In the genomic region with DNA sequence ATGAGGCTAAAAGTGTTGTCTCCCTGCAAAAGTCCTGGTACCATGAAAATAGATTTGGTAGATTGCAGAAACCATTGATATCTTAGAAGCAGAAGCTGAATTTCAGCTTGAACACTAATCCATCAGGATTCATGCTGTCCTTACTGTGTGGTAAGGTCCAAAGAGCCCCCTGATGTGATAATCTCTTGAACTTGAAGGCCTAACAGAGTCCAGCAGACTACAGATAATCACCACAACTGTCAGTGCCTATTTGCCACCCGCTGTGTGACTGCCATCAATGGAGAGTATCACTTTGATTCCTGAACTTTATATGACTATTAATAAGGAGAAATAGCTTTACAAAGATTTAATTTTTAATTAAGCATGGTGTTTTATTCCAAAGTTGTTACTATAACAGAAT, we compare ENCODE assay signal across 19 mouse cellular contexts.
"Had no signal": no experiment of that assay in that cellular context is flagged by ENCODE, and none has a peak within 500 bp of the region (broad histone marks: within the 10 kb centered on the region; RNA-seq: fewer than 3 reads in every experiment).

No protein-coding gene starts in this region.

- H3K9ac ChIP-seq: liver, embryonic 13.5 days; liver, embryonic 15.5 days; liver, postnatal 0 days; lung, embryonic 15.5 days; midbrain, embryonic 12.5 days; neural tube, embryonic 12.5 days had no signal

- H3K9me3 ChIP-seq: liver, embryonic 13.5 days; liver, embryonic 15.5 days; lung, embryonic 15.5 days; megakaryocyte, embryonic 14.5 days; midbrain, embryonic 12.5 days; neural tube, embryonic 12.5 days had no signal

- H3K4me1 ChIP-seq: liver, embryonic 13.5 days; liver, embryonic 15.5 days; lung, embryonic 15.5 days; megakaryocyte, embryonic 14.5 days; neural tube, embryonic 12.5 days had no signal

- H3K36me3 ChIP-seq: liver, embryonic 13.5 days; liver, embryonic 15.5 days; lung, embryonic 15.5 days; midbrain, embryonic 12.5 days; neural tube, embryonic 12.5 days had no signal

- H3K27ac ChIP-seq: liver, embryonic 13.5 days; liver, embryonic 15.5 days; lung, embryonic 15.5 days; macrophage; midbrain, embryonic 12.5 days; neural tube, embryonic 12.5 days had no signal

- H3K27me3 ChIP-seq: liver, embryonic 13.5 days; liver, embryonic 15.5 days; lung, embryonic 15.5 days; neural tube, embryonic 12.5 days had no signal

- ATAC-seq: liver, postnatal 0 days; lung, postnatal 0 days; midbrain, embryonic 16.5 days had no signal

- DNase-seq: liver, embryonic 13.5 days; liver, postnatal 0 days; lung, adult 2 months; lung, postnatal 14 days; lung, postnatal 36 days; right cerebral cortex, postnatal 25 days; right cerebral cortex, postnatal 4 days; spleen, adult 18-20 months; thymus, adult 18-20 months; thymus, postnatal 14 days; thymus, postnatal 36 days had no signal

- H3K4me3 ChIP-seq: liver, embryonic 13.5 days; liver, embryonic 15.5 days; lung, embryonic 15.5 days; megakaryocyte, embryonic 14.5 days; midbrain, embryonic 12.5 days; neural tube, embryonic 12.5 days had no signal

- H3K4me2 ChIP-seq: liver, embryonic 13.5 days; liver, embryonic 15.5 days; lung, embryonic 15.5 days; midbrain, embryonic 12.5 days; neural tube, embryonic 12.5 days had no signal
